In genomic region chr7:27696711-27697110, GRCm38 (mm10) we compare ENCODE assay signal across 25 mouse cellular contexts. TPM values are rescaled to one million over a fixed set of nuclear protein-coding genes. Genes with fewer than 3 reads are reported as not detected.
DNase-seq lines count a peak whose midpoint lies in the region; ATAC-seq lines count a peak whose summit lies in the region.
"Had no signal": no experiment of that assay in that cellular context is flagged by ENCODE, and none has a peak within 500 bp of the region (broad histone marks: within the 10 kb centered on the region; RNA-seq: fewer than 3 reads in every experiment).

No protein-coding gene starts in this region.

- no peak overlapping the region for H3K4me3 ChIP-seq in liver, embryonic 12.5 days
- no peak overlapping the region for H3K4me3 ChIP-seq in kidney, embryonic 16.5 days (ENCODE audit: low read length)
- H3K4me3 ChIP-seq: embryonic facial prominence, embryonic 10.5 days; embryonic facial prominence, embryonic 12.5 days; forebrain, embryonic 13.5 days; forebrain, embryonic 15.5 days had no signal

- intact Hi-C loops in heart, postnatal 10 days (cut with DNase I) = no loop called here

- no peak overlapping the region for H3K27ac ChIP-seq in liver, embryonic 12.5 days
- H3K27ac ChIP-seq in kidney, embryonic 16.5 days (ENCODE audit: low read length) = no peak overlapping the region
- H3K27ac ChIP-seq: embryonic facial prominence, embryonic 10.5 days; embryonic facial prominence, embryonic 12.5 days; forebrain, embryonic 13.5 days; forebrain, embryonic 15.5 days had no signal

- no peak overlapping the region for H3K9ac ChIP-seq in liver, embryonic 12.5 days
- H3K9ac ChIP-seq in kidney, embryonic 16.5 days (replicated peaks; ENCODE audit: low read length) = no peak overlapping the region
- H3K9ac ChIP-seq: embryonic facial prominence, embryonic 12.5 days; forebrain, embryonic 13.5 days; forebrain, embryonic 15.5 days; forebrain, postnatal 0 days had no signal

- H3K4me1 ChIP-seq in liver, embryonic 12.5 days = no peaks in the 10 kb centered on the region
- no peaks in the 10 kb centered on the region for H3K4me1 ChIP-seq in kidney, embryonic 16.5 days (ENCODE audit: insufficient read depth, low read length)
- H3K4me1 ChIP-seq: embryonic facial prominence, embryonic 10.5 days; embryonic facial prominence, embryonic 12.5 days; forebrain, embryonic 13.5 days; forebrain, embryonic 15.5 days had no signal

- DNase-seq in heart, adult 11 months = peak; percentile 33
- no peak for DNase-seq in heart, postnatal 10 days
- DNase-seq in R1 (ENCODE audit: low read depth, low spot score) = peak; percentile 92
- DNase-seq: adrenal gland, adult 8-10 months; adrenal gland, postnatal 14 days; adrenal gland, postnatal 36 days; B cell, adult 2 months; cerebellum, adult 11-12 months; cerebellum, adult 2 months; cerebellum, adult 9-10 months; cerebellum, postnatal 10 days; cerebellum, postnatal 25 days; forebrain, postnatal 0 days had no signal

- H3K4me2 ChIP-seq in liver, embryonic 12.5 days = no peak overlapping the region
- no peak overlapping the region for H3K4me2 ChIP-seq in kidney, embryonic 16.5 days (replicated peaks; ENCODE audit: low read depth, low read length)
- H3K4me2 ChIP-seq: embryonic facial prominence, embryonic 12.5 days; forebrain, embryonic 13.5 days; forebrain, embryonic 15.5 days had no signal

- no peaks in the 10 kb centered on the region for H3K27me3 ChIP-seq in liver, embryonic 12.5 days (replicated peaks)
- H3K27me3 ChIP-seq in kidney, embryonic 16.5 days (ENCODE audit: insufficient read depth, low read length) = no peaks in the 10 kb centered on the region
- H3K27me3 ChIP-seq: CH12.LX; embryonic facial prominence, embryonic 12.5 days; forebrain, embryonic 13.5 days; forebrain, embryonic 15.5 days; Patski had no signal

- ATAC-seq in liver, embryonic 12.5 days = no peak
- no peak for ATAC-seq in kidney, embryonic 16.5 days (ENCODE audit: low FRiP score, low TSS enrichment)
- ATAC-seq: activated CD4-positive, CD25-positive, alpha-beta regulatory T cell, adult 4 months; CD4-positive, CD25-positive, alpha-beta regulatory T cell, adult 4 months; forebrain, embryonic 13.5 days; forebrain, embryonic 15.5 days; forebrain, postnatal 0 days; Patski had no signal

- no peaks in the 10 kb centered on the region for H3K36me3 ChIP-seq in liver, embryonic 12.5 days
- H3K36me3 ChIP-seq in kidney, embryonic 16.5 days (ENCODE audit: insufficient read depth, low read length) = no peaks in the 10 kb centered on the region
- H3K36me3 ChIP-seq: embryonic facial prominence, embryonic 12.5 days; G1E had no signal

- H3K9me3 ChIP-seq in liver, embryonic 12.5 days (replicated peaks) = no peaks in the 10 kb centered on the region
- H3K9me3 ChIP-seq in kidney, embryonic 16.5 days (ENCODE audit: low read length) = no peaks in the 10 kb centered on the region
- H3K9me3 ChIP-seq: embryonic facial prominence, embryonic 10.5 days; embryonic facial prominence, embryonic 12.5 days; forebrain, embryonic 13.5 days; forebrain, embryonic 15.5 days; G1E had no signal

- WGBS in liver, embryonic 12.5 days (ENCODE audit: insufficient replicate concordance) = 46% methylated on average over 3 of the region's 3 CpGs
- 52% methylated on average over 3 of the region's 3 CpGs for WGBS in kidney, embryonic 16.5 days

RNA-seq across cellular contexts. Expression of gene Zfp607b, which starts 7.6 kb away (rescaled TPM):
- under 1 TPM; 0.62 to 0.69 TPM for total RNA-seq in heart, postnatal 10 days (2021)
- polyA plus RNA-seq in liver, embryonic 12.5 days (2016; fragmentation: Nextera tagmentation; extraction: Ambion mirVana) = 0.64 and 0.79 TPM in 2 replicates
- polyA plus RNA-seq in kidney, embryonic 16.5 days (2015; fragmentation: Nextera tagmentation; extraction: Ambion mirVana) = 4.0 and 5.4 TPM in 2 replicates

RNA-seq across cellular contexts. Expression of gene Map3k10, which starts 22.3 kb away (rescaled TPM):
- 10 to 100 TPM; 18.1 to 18.9 TPM for total RNA-seq in heart, postnatal 10 days (2021)
- 5.7 and 6.7 TPM in 2 replicates for polyA plus RNA-seq in liver, embryonic 12.5 days (2016; fragmentation: Nextera tagmentation; extraction: Ambion mirVana)
- polyA plus RNA-seq in kidney, embryonic 16.5 days (2015; fragmentation: Nextera tagmentation; extraction: Ambion mirVana) = 4.6 and 7.1 TPM in 2 replicates

RNA-seq across cellular contexts. Expression of gene Zfp60, which starts 34.5 kb away (rescaled TPM):
- 10 to 100 TPM in 1 of 2 experiments, 1 to 10 TPM in 1; 7.4 to 11.2 TPM for total RNA-seq in heart, postnatal 10 days (2021)
- 8.0 and 9.2 TPM in 2 replicates for polyA plus RNA-seq in liver, embryonic 12.5 days (2016; fragmentation: Nextera tagmentation; extraction: Ambion mirVana)
- 36.8 and 45.6 TPM in 2 replicates for polyA plus RNA-seq in kidney, embryonic 16.5 days (2015; fragmentation: Nextera tagmentation; extraction: Ambion mirVana)

RNA-seq across cellular contexts. Expression of gene Ttc9b, which starts 43.0 kb away (rescaled TPM):
- not detected for total RNA-seq in heart, postnatal 10 days (2021)
- polyA plus RNA-seq in liver, embryonic 12.5 days (2016; fragmentation: Nextera tagmentation; extraction: Ambion mirVana) = not detected in 2 replicates
- 0.11 and 0.41 TPM in 2 replicates for polyA plus RNA-seq in kidney, embryonic 16.5 days (2015; fragmentation: Nextera tagmentation; extraction: Ambion mirVana)
- total RNA-seq: adrenal gland, adult 18-20 months; adrenal gland, adult 8-10 months; CH12.LX; G1E had no signal
- polyA plus RNA-seq: activated CD4-positive, CD25-positive, alpha-beta regulatory T cell, adult 4 months; CD4-positive, CD25-positive, alpha-beta regulatory T cell, adult 4 months; G1E had no signal

Comparison
In these comparisons a context has a peak if more than half of its experiments do, and no peak if none do; other contexts are left out.
1. DNase-seq: peak in heart, adult 11 months (single experiment) and R1 (single experiment); none in heart, postnatal 10 days (0 of 2).